Mouse (Mus musculus): Measurements from ENCODE around the gene Mzt1. TPM values are rescaled to one million over a fixed set of nuclear protein-coding genes. Genes with fewer than 3 reads are reported as not detected.
"Not testable (repeated sequence)": the region's sequence is repeated elsewhere in the genome, so short reads cannot be mapped to it uniquely, and the experiment has no call there.

Gene Mzt1
- 34.4 and 36.6 TPM in 2 replicates for polyA plus RNA-seq (2012; rRNA removed)

GRCm38 (mm10) chr14:99046031-99046781 is at the start of gene Mzt1, which contains the start of gene Bora:
Mzt1 (minus strand) TSS chr14:99046134.
Bora (plus strand) TSS chr14:99046222.
- DNase-seq (ENCODE audit: low spot score) = peak; percentile 86

- DNase-seq (ENCODE audit: low spot score) = no peak
Measured at GRCm38 (mm10) chr14:99088947-99089346, 43.0 kb upstream of the Mzt1 start.

- no peak for DNase-seq (ENCODE audit: low spot score)
Measured at GRCm38 (mm10) chr14:99071146-99071545, 25.2 kb upstream of the Mzt1 start.

GRCm38 (mm10) chr14:99063091-99063490 is 17.2 kb upstream of the Mzt1 start:
- DNase-seq (ENCODE audit: low spot score) = no peak

GRCm38 (mm10) chr14:99060616-99061015 is 14.7 kb upstream of the Mzt1 start:
- no peak for DNase-seq (ENCODE audit: low spot score)

- DNase-seq (ENCODE audit: low spot score) = no peak
Measured at GRCm38 (mm10) chr14:99058959-99059586, 13.1 kb upstream of the Mzt1 start.

- no peak for DNase-seq (ENCODE audit: low spot score)
Measured at GRCm38 (mm10) chr14:99046782-99047181, 848 bp upstream of the Mzt1 start.

- no peak for DNase-seq (ENCODE audit: low spot score)
Measured at GRCm38 (mm10) chr14:99045378-99046030, 430 bp downstream of the Mzt1 start.

- no peak for DNase-seq (ENCODE audit: low spot score)
Measured at GRCm38 (mm10) chr14:99044718-99045117, 1.2 kb downstream of the Mzt1 start.

- no peak for DNase-seq (ENCODE audit: low spot score)
Measured at GRCm38 (mm10) chr14:99044096-99044495, 1.8 kb downstream of the Mzt1 start.

GRCm38 (mm10) chr14:99043499-99043898 is 2.4 kb downstream of the Mzt1 start:
- no peak for DNase-seq (ENCODE audit: low spot score)

GRCm38 (mm10) chr14:99041416-99041815 is 4.5 kb downstream of the Mzt1 start:
- DNase-seq (ENCODE audit: low spot score) = no peak

- DNase-seq (ENCODE audit: low spot score) = not testable (repeated sequence)
Measured at GRCm38 (mm10) chr14:99039308-99039707, 6.6 kb downstream of the Mzt1 start.

- no peak for DNase-seq (ENCODE audit: low spot score)
Measured at GRCm38 (mm10) chr14:99037703-99038102, 8.2 kb downstream of the Mzt1 start.

- DNase-seq (ENCODE audit: low spot score) = no peak
Measured at GRCm38 (mm10) chr14:99036039-99036438, 9.9 kb downstream of the Mzt1 start.

GRCm38 (mm10) chr14:99034851-99035250 is 11.1 kb downstream of the Mzt1 start:
- DNase-seq (ENCODE audit: low spot score) = not testable (repeated sequence)

- DNase-seq (ENCODE audit: low spot score) = no peak
Measured at GRCm38 (mm10) chr14:99032596-99032995, 13.3 kb downstream of the Mzt1 start.

- DNase-seq (ENCODE audit: low spot score) = no peak
Measured at GRCm38 (mm10) chr14:99031337-99031873, 14.5 kb downstream of the Mzt1 start.

- no peak for DNase-seq (ENCODE audit: low spot score)
Measured at GRCm38 (mm10) chr14:99029987-99030386, 15.9 kb downstream of the Mzt1 start.

- DNase-seq (ENCODE audit: low spot score) = no peak
Measured at GRCm38 (mm10) chr14:99022346-99023086, 23.4 kb downstream of the Mzt1 start.

GRCm38 (mm10) chr14:99019136-99019808 is 26.7 kb downstream of the Mzt1 start:
- no peak for DNase-seq (ENCODE audit: low spot score)
